Mouse (Mus musculus) retina, postnatal 1 day (tissue): Measurements from ENCODE around the gene Taf6l.
A peak's percentile ranks its signal among the peaks of the same experiment; 100 is the strongest.

Experiments used
- DNase-seq: peaks from one replicate; pipeline ENCODE4 v3.0.0-alpha.2; 2012

Gene Taf6l

GRCm38 (mm10) chr19:8789171-8789570 lies 3.0 kb upstream of the Taf6l start:
- no peak for DNase-seq

- peak; percentile 80 for DNase-seq
These were observed 2.3 kb upstream of the Taf6l start for GRCm38 (mm10) chr19:8788521-8788920.

GRCm38 (mm10) chr19:8774951-8775421 lies 11.2 kb downstream of the Taf6l start:
- no peak for DNase-seq

- peak; percentile 97 for DNase-seq
These were observed 12.0 kb downstream of the Taf6l start, which contains the start of gene Tmem179b for GRCm38 (mm10) chr19:8774086-8774835. Gene Tmem179b, minus strand, starts transcription at chr19:8774467.

GRCm38 (mm10) chr19:8773409-8773808 lies 12.8 kb downstream of the Taf6l start:
- DNase-seq: no peak

- no peak for DNase-seq
These were observed 13.2 kb downstream of the Taf6l start for GRCm38 (mm10) chr19:8772996-8773395.

GRCm38 (mm10) chr19:8770567-8771270 lies 15.5 kb downstream of the Taf6l start, which contains the start of gene Tmem223:
Gene Tmem223, plus strand, starts transcription at chr19:8770996.
- peak; percentile 87 for DNase-seq

GRCm38 (mm10) chr19:8765562-8765961 lies 20.7 kb downstream of the Taf6l start:
- DNase-seq: no peak

- no peak for DNase-seq
These were observed 22.9 kb downstream of the Taf6l start for GRCm38 (mm10) chr19:8763276-8763675.

GRCm38 (mm10) chr19:8760757-8761156 lies 25.5 kb downstream of the Taf6l start:
- no peak for DNase-seq

GRCm38 (mm10) chr19:8758899-8759298 lies 27.3 kb downstream of the Taf6l start:
- DNase-seq: no peak

- DNase-seq: no peak
These were observed 28.7 kb downstream of the Taf6l start for GRCm38 (mm10) chr19:8757471-8757998.

GRCm38 (mm10) chr19:8756635-8757387 lies 29.4 kb downstream of the Taf6l start, which contains the start of gene Nxf1:
Gene Nxf1, plus strand, starts transcription at chr19:8757073.
- DNase-seq: peak; percentile 95

- DNase-seq: no peak
These were observed 30.6 kb downstream of the Taf6l start for GRCm38 (mm10) chr19:8755652-8756051.

GRCm38 (mm10) chr19:8747368-8747767 lies 38.8 kb downstream of the Taf6l start:
- peak; percentile 53 for DNase-seq

GRCm38 (mm10) chr19:8745382-8745781 lies 40.8 kb downstream of the Taf6l start:
- DNase-seq: no peak

- DNase-seq: no peak
These were observed 44.0 kb downstream of the Taf6l start for GRCm38 (mm10) chr19:8742176-8742575.

GRCm38 (mm10) chr19:8741243-8741869 lies 44.9 kb downstream of the Taf6l start, which contains the start of gene Stx5a:
Gene Stx5a, plus strand, starts transcription at chr19:8741413.
- DNase-seq: peak; percentile 99

GRCm38 (mm10) chr19:8740603-8741002 lies 45.6 kb downstream of the Taf6l start, which contains the start of gene 1700092M07Rik:
Gene 1700092M07Rik, plus strand, starts transcription at chr19:8740718.
- DNase-seq: no peak

GRCm38 (mm10) chr19:8739646-8740045 lies 46.6 kb downstream of the Taf6l start:
- no peak for DNase-seq

- DNase-seq: no peak
These were observed 47.3 kb downstream of the Taf6l start for GRCm38 (mm10) chr19:8738911-8739310.

GRCm38 (mm10) chr19:8736160-8736467 lies 50.1 kb downstream of the Taf6l start:
- no peak for DNase-seq
